Mouse (Mus musculus) neural tube, embryonic 11.5 days (tissue): ENCODE results near the gene Gm27029. TPM values are rescaled to one million over a fixed set of nuclear protein-coding genes. Genes with fewer than 3 reads are reported as not detected.

Experiments
- ATAC-seq: fragments of 200-750 bp; cut with Nextera tagmentation; 2 replicates; pipeline ENCODE4 v1.8.0; 2017; ENCODE audit warnings: moderate number of reproducible peaks, mild to moderate bottlenecking, moderate TSS enrichment, moderate library complexity; ENCODE audit not compliant: insufficient read depth, low FRiP score, low TSS enrichment
- DNase-seq: peaks from one replicate; pipeline ENCODE4 v3.0.0-alpha.2; 2015; ENCODE audit warnings: low spot score
- H3K27ac ChIP-seq: fragments of 300-500 bp; sonication (generic); 2 replicates; pipeline ENCODE4 v1.5.1; 2014; ENCODE audit warnings: low read depth, mild to moderate bottlenecking, low read length
- H3K27me3 ChIP-seq: fragments of 300-500 bp; sonication (generic); 2 replicates; pipeline ENCODE4 v1.6.1; 2014; ENCODE audit warnings: mild to moderate bottlenecking, low read length, mixed read lengths; ENCODE audit not compliant: control insufficient read depth, insufficient read depth
- H3K36me3 ChIP-seq: fragments of 300-500 bp; sonication (generic); 2 replicates; pipeline ENCODE4 v1.6.1; 2014; ENCODE audit warnings: mild to moderate bottlenecking, low read length, moderate library complexity, mixed read lengths; ENCODE audit not compliant: control insufficient read depth, insufficient read depth
- H3K4me1 ChIP-seq: fragments of 300-500 bp; sonication (generic); 2 replicates; pipeline ENCODE4 v1.6.1; 2014; ENCODE audit warnings: low read length, mixed read lengths; ENCODE audit not compliant: control insufficient read depth, insufficient read depth
- H3K4me2 ChIP-seq: fragments of 300-500 bp; sonication (generic); 2 replicates; pipeline ENCODE4 v1.6.1; 2014; ENCODE audit warnings: low read depth, mild to moderate bottlenecking, moderate library complexity
- H3K4me3 ChIP-seq: fragments of 300-500 bp; sonication (generic); 2 replicates; pipeline ENCODE4 v1.5.1; 2014; ENCODE audit warnings: low read depth, low read length
- H3K9ac ChIP-seq: fragments of 300-500 bp; sonication (generic); 2 replicates; pipeline ENCODE4 v1.6.1; 2014; ENCODE audit warnings: mild to moderate bottlenecking, low read length
- H3K9me3 ChIP-seq: fragments of 300-500 bp; sonication (generic); 2 replicates; pipeline ENCODE4 v1.6.1; 2016; ENCODE audit warnings: low read length; ENCODE audit not compliant: control insufficient read depth
- WGBS: fragments of 180-500 bp; shearing (Covaris S2); extraction: QIAGEN DNeasy Blood & Tissue Kit; methylation state at CpG from one replicate; pipeline ENCODE4 v1.1.7; 2014; 5-methylcytosine and 5-hydroxymethylcytosine counted together
- microRNA-seq: library from miRNA; unstranded; fragments of <30 nt; microRNA quantifications from one replicate; pipeline ENCODE4, GENCODE M21; 2016
- polyA plus RNA-seq: library from polyadenylated mRNA; unstranded; fragments of >200 nt; fragmentation: Nextera tagmentation; extraction: Ambion mirVana; gene quantifications from 2 replicates; pipeline ENCODE4 v1.2.1, GENCODE M21; 2014

Gm27029 gene
- polyA plus RNA-seq, 1 experiment from 2014 or later, result 12.5 TPM

DNA sequence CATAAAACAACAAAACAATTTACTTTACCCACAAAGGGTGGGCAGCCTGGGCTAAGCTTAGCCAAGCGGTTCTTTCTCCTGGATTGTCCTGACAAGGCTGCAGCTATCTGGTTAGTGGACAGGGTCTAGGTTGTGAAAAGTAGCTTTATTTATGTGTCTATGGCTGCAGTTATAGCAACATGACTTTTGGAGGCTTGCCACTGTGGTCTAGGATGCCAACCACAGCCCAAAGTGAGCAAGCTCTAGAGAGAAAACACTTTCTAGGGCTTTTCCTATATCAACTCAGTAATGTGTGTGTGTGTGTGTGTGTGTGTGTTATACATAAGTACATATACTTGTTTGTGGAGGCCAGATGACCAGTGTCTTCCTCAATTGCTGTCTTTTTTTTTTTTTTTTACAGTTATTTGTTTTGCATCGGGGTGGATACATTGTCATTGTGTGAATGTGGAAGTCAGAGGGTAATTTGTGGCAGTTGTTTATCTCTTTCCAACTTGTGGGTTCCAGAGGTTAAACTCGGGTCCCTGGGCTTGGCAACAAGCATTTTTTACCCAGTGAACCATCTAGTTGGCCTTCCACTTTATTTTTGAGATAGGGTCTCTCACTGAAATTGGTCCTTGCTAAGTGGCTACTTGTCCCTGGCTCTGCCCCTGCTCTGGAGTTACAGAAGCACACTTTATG is 67.0 kb downstream of the Gm27029 start:
- no peak for DNase-seq
- no peak overlapping the region for H3K27ac ChIP-seq
- no peak overlapping the region for H3K4me3 ChIP-seq
- no peaks in the 10 kb centered on the region for H3K4me1 ChIP-seq
- no peaks in the 10 kb centered on the region for H3K27me3 ChIP-seq
- ATAC-seq, result no peak
- no peak overlapping the region for H3K4me2 ChIP-seq
- WGBS, result 80% methylated on average over 3 of the region's 3 CpGs
- no peaks in the 10 kb centered on the region for H3K9me3 ChIP-seq
- no peak overlapping the region for H3K9ac ChIP-seq
- no peaks in the 10 kb centered on the region for H3K36me3 ChIP-seq

Small RNAs within 50 kb of the gene (microRNA-seq; reads per million reads assigned to microRNA genes)
- gene Mir6929, result not detected

Other genes starting within 250 kb of the Gm27029 start
- 0.14 and 0.44 TPM in 2 replicates for gene Ccr10, start 249.4 kb downstream of the Gm27029 start, polyA plus RNA-seq
- gene Ezh1, start 198.3 kb downstream of the Gm27029 start, polyA plus RNA-seq, result 11.2 and 12.4 TPM in 2 replicates
- gene Ramp2, start 178.8 kb downstream of the Gm27029 start, polyA plus RNA-seq, result 72.6 and 73.3 TPM in 2 replicates
- gene Vps25, start 171.1 kb downstream of the Gm27029 start, polyA plus RNA-seq, result 124 and 126 TPM in 2 replicates
- 6.4 and 7.6 TPM in 2 replicates for gene Wnk4, start 164.2 kb downstream of the Gm27029 start, polyA plus RNA-seq
- gene Cntd1, start 145.8 kb downstream of the Gm27029 start, polyA plus RNA-seq, result 1.6 and 2.5 TPM in 2 replicates
- gene Coa3, start 145.7 kb downstream of the Gm27029 start, polyA plus RNA-seq, result 190 and 196 TPM in 2 replicates
- 174 and 177 TPM in 2 replicates for gene Becn1, start 122.5 kb downstream of the Gm27029 start, polyA plus RNA-seq
- 154 and 157 TPM in 2 replicates for gene Psme3, start 108.6 kb downstream of the Gm27029 start, polyA plus RNA-seq
- 1.4 and 1.8 TPM in 2 replicates for gene Aoc2, start 99.7 kb downstream of the Gm27029 start, polyA plus RNA-seq
- not detected in 2 replicates for gene Aoc3, start 94.2 kb downstream of the Gm27029 start, polyA plus RNA-seq
- gene G6pc, start 57.2 kb downstream of the Gm27029 start, polyA plus RNA-seq, result not detected in 2 replicates
- 87.8 and 92.8 TPM in 2 replicates for gene Aarsd1, start 7.2 kb downstream of the Gm27029 start, polyA plus RNA-seq
- gene Rundc1, start 289 bp upstream of the Gm27029 start, polyA plus RNA-seq, result 18.0 and 18.6 TPM in 2 replicates
- 6.9 and 7.1 TPM in 2 replicates for gene Ptges3l, start 537 bp upstream of the Gm27029 start, polyA plus RNA-seq
- 389 and 414 TPM in 2 replicates for gene Rpl27, start 17.5 kb upstream of the Gm27029 start, polyA plus RNA-seq
- 2.4 and 3.1 TPM in 2 replicates for gene Ifi35, start 23.6 kb upstream of the Gm27029 start, polyA plus RNA-seq
- gene Rnd2, start 40.2 kb upstream of the Gm27029 start, polyA plus RNA-seq, result 43.9 and 49.0 TPM in 2 replicates
- 52.3 and 55.8 TPM in 2 replicates for gene Vat1, start 41.4 kb upstream of the Gm27029 start, polyA plus RNA-seq
- gene Brca1, start 127.2 kb upstream of the Gm27029 start, polyA plus RNA-seq, result 20.3 and 20.4 TPM in 2 replicates
- 89.0 and 99.1 TPM in 2 replicates for gene Nbr1, start 127.4 kb upstream of the Gm27029 start, polyA plus RNA-seq
- gene Tmem106a, start 157.4 kb upstream of the Gm27029 start, polyA plus RNA-seq, result 1.6 and 2.5 TPM in 2 replicates
- gene Gm11634, start 174.5 kb upstream of the Gm27029 start, polyA plus RNA-seq, result not detected in 2 replicates
- 24.1 and 30.7 TPM in 2 replicates for gene Rdm1, start 202.4 kb upstream of the Gm27029 start, polyA plus RNA-seq
- 23.9 and 29.5 TPM in 2 replicates for gene Arl4d, start 240.7 kb upstream of the Gm27029 start, polyA plus RNA-seq